Mouse (Mus musculus): ENCODE data around the gene Ttll5.

GRCm38 (mm10) chr12:85964436-85964835 lies 140.0 kb downstream of the Ttll5 start:
- no peak for TF ChIP-seq GATA1 (IDR thresholded peaks at IDR 0.05; ENCODE audit: low read length)
- TF ChIP-seq TAL1 (IDR thresholded peaks at IDR 0.05; ENCODE audit: low read length), result no peak

All from erythroblast, embryonic 14.5 days (primary cell).